Mouse (Mus musculus) WW6 (cell line): ENCODE results near the gene Melk.

Source experiments
- DNase-seq: peaks from one replicate; pipeline ENCODE4 v3.0.0-alpha.2; 2013; ENCODE audit warnings: low read depth, low spot score

The Melk gene

DNA sequence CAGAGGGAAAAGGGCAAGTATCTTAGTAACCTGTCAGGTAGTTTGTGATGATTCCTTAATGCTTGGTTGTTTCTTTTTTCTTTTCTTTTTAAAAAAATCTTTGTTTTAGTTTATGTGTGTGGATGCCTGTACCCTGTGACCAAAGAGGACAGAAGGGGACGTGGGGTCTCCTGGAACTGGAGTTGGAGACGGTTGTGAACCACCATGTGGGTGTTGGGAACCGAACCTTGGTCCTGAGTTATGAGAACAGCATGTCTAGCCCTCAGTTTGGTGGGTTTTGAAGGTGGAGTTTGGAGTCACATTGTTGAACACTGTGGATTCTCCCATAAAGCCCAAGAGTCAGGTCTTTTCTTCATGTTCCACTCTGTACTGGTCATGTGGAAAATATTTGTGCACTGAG is 26.0 kb downstream of the Melk start:
- no peak for DNase-seq

DNA sequence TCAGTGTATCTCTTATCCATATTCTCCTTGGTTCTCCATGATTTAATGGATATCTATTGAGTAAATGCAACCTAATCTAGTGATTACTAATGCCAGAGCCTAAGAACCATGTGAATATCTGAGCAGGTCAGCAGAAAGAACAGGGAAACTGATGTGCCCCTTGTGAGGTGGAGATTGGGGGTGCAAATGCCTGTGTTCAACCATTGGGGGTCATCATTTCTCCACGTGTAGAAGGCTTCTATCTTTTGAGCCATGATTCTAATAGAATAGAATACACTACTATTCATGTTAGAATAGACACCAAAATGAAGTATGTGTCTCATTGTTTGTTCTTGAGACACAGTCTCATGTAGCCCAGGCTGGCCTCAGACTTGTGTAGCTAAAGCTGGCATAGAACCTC is 27.3 kb downstream of the Melk start:
- no peak for DNase-seq

DNA sequence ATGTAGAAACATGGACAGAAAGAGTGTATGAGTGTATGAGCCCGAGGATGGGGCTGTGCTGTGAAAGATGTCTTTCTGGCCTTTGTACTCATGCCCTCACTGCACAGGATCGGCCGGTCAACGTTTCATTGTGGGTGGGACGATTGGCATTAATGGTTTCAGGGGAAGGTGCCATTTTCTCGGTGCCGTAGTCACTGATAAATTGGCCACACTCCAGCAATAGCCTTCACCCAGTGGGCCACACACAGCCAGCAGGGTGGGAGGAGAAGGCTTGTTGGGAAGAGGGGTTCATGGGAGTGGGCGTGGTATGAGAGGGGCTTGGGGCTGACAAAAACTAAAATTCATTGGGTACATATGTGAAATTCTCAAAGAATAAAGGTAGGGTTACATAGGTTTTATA is 34.3 kb downstream of the Melk start:
- no peak for DNase-seq

DNA sequence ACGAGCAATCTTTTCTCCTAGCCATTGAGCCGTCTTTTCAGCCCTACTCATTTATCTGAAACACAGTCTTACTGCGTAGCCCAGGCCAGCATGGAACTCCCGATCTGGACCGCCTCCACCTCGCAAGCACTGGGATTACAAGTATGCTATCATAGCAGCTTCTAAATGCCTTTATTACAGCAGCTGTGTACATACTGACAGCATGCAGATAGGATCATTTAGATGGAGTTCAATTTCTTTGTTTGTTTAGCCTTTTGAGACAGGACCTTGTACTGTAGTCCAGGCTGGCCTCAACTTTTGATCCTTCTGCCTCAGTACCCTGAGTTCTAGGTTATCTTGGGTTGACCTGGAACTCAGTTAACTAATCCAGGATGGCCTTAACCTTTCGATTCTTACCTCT is 61.0 kb downstream of the Melk start:
- DNase-seq: no peak

DNA sequence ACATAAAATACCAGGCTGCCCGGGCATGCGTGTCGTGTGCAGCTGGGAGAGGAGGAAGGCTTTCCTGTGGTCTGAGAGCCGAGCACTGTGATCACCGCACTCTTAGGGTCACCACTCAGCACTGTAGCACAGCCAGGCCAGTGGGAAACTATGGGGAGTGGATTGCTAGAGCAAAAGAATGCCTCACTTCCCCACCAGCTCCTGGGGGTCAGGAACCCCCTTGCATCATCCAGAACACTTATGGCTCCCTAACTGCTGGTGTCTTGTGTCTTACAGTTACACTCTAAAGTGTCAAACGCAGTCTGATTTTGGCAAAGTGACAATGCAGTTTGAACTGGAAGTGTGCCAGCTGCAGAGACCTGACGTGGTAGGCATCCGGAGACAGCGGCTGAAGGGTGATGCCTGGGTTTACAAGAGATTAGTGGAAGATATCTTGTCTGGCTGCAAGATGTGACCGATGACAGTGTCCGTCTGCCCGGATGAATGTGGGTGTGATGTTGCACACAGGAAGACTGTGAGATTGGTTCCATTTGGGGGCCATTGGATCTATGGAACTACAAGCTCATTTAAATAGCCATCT is 62.8 kb downstream of the Melk start:
- DNase-seq: no peak

DNA sequence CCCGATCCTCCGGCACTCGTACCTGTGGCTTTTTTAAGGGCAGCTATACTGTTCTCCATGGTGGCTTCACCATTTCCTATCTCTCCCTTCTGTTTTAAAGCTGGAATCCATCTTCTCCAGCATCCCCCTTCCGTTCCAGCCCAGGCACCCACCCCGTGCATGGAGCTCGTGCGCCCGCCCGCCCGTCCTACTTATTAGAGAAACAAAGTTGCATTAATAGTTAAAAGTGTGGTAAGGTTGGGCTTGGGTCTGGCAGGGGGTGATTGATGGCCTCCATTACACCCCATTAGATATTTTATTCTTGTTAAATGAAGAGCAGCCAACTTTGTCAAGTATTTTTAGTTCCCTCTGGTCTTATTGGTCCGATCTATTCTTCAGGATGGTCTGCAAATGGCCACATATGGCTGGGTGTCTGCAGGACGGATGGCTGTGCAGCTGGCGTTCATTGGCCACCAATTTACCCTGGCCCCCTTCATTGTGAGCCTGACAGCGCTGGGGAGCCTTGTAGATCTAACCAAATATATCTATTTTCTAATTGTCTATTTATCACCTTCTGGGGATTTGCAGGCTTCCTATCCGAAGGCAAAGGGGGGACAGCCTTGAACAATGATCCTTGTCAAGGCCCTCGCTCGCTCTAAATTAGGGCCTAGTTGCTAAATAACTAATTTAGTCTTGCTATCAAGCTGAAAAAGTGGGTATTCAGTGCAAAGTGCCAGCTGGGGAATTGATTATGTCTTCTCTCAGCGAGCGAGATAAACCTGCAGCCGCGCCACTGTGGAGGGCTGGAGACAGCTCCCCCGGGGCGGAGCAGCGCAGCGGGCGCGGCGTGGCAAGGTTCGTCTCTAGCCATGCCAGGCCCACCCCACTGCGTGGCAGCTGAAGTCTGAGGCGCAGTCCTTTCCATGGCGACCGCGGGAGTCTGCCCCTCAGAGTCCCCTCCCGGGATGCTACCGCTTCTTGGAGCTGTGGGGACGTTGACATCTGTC is 91.8 kb downstream of the Melk start:
- DNase-seq: no peak

DNA sequence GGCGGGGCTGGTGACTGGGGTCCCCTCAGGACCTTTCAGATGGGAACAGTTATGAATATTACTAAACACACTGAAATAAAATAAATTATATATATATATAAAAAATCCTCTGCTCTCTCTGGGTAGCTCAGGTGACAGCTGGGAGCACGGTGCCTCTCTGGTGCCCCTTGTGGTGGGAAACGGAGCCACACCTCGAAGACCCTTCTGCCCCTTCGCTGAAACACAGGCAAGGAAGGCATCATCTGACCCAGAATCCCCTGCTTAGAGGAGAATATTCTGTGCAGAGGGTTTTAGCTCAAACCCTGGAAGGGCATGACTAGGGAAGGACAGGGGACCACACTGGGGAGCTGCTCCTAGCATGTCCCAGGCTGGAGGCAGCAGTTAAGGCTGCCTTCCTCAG is 101.9 kb downstream of the Melk start:
- DNase-seq: peak; percentile 18

DNA sequence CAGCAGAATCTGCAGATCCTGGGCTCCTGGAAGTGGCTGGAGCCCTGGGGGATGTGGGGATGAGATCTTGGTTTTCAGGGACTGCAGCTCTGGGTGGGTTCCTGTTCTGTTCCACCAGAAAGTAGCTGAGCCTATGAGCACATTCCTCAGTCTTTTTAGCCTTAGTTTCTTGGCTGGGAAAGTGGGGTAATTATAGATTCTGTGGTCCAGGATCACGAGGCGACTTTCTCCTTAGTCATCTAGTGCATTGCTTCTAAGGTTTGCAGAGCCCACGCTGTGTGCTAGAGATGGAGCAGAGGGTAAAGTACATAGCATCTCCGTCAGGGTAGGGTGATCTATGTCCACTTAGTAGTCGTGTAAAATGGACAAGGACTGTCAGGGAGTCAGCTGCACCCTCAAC is 103.8 kb downstream of the Melk start:
- DNase-seq: no peak
